Mouse (Mus musculus) spleen, adult 2 months (tissue): ENCODE data around the gene Pard3.

ENCODE experiments used
- CTCF ChIP-seq: fragments of 200-500 bp; IDR thresholded peaks from 2 replicates; pipeline ENCODE4 v1.5.1; 2011; ENCODE audit warnings: mild to moderate bottlenecking, inconsistent platforms; ENCODE audit not compliant: insufficient read depth, insufficient read length, insufficient replicate concordance; ENCODE audit errors: extremely low read depth
- POLR2A ChIP-seq: fragments of 200-500 bp; IDR thresholded peaks from 2 replicates; pipeline ENCODE4 v1.6.1; 2011; ENCODE audit warnings: low read depth, low read length, inconsistent platforms

DNA sequence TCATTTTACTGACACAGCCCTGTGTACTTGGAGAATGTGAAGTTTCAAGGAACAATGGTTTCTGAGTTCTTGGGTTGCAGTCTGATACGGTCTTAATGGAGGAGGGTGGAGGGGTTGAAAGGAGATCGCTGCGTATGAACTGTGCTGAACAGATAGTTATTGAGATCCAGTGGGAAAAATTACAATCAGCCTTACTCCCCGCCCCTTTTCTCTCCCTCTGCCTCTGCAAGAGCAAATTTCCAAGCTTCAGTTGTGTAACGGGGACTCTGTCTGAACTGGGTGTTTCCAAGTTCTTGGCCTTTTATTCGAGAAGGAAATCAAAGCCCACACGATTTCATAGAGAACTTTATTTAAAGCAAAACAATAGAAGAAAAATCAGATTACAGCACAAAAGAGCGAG is 150.6 kb downstream of the Pard3 start:
- TF ChIP-seq CTCF (no peak), POLR2A (no peak)
